Mouse (Mus musculus): Measurements from ENCODE around the gene Dennd4a.
"Not testable (repeated sequence)": the region's sequence is repeated elsewhere in the genome, so short reads cannot be mapped to it uniquely, and the experiment has no call there.

Dennd4a gene

DNA sequence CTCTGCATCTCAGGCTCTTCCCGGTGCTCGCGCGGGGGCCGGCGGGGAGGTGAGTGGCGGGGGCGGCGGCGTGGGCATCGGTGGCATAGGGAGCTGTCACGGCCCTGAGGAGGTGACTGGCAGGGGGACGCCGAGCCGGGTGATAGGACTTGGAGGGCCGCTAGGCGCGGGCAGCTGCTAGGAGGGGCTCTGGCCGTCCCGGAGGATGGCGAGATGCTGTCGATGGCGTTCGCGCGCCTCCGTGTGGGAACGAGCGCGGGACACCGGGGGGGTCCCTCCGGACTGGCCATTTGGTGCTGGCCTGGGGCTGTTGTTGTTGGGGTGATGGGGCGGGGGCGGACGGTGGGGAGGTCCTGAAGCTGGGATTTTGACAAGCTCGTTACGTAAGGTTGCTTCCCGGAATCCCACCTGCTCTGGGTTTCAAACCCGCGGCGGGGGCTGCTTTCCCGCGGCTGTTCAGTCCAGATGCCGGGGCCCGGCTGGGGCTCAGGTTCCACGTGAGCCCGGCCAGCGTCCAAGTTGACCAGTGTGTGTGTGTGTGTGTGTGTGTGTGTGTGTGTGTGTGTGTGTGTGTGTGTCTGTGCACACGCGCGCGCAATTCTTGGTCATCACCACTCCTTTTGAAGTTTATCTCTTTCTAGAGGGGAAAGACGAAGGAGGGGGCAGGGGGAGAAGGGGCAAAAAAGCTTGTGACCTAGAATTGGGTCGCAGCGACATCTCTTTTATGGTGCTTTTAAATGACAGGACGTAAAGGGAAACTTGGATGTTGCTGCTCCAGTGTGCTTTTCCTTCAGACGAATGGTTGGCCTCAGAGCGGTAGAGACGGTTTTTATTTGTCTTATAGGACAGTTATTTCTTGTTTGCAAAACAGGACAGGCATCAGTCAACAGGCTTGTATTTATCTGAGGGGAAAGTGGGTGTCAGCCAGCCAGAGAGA, 666 bp downstream of the Dennd4a start:
- in situ Hi-C loops (cut with MseI, MboI), result no loop called here

DNA sequence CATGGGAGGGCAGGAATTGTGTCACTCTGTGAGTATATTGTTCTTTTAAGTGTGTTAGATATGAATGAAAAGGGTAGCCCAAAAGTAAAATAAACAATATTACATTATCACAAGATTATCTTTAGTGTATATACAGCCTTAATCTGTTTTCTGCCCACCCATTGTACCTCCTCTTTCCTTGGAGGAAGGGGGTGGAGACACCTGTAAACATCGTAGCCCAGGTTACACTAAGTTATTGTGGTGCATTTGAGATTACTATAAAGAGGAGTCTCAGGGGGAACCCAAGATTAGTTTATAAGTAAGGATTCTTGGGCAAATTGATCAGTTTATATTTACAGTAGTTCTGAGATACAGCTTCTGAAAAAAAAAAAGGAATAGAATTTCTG, 1.3 kb downstream of the Dennd4a start:
- in situ Hi-C loops (cut with MseI, MboI), result no loop called here

- in situ Hi-C loops (cut with MseI, MboI), result no loop called here
Measured at GRCm38 (mm10) chr9:64814273-64814672, 3.1 kb downstream of the Dennd4a start.

DNA sequence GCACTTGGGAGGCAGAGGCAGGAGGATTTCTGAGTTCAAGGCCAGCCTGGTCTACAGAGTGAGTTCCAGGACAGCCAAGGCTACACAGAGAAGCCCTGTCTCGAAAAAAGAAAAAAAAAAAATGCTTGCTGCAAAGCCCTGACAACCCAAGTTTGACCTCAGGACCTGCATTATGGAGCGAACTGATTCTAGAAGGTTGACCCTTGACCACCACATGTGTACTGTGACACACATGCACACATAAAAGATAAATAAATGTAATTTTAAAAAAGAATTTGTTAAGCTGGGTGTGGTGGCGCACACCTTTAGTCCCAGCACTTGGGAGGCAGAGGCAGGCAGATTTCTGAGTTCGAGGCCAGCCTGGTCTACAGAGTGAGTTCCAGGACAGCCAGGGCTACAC, 8.5 kb downstream of the Dennd4a start:
- in situ Hi-C loops (cut with MseI, MboI), result not testable (repeated sequence)

- in situ Hi-C loops (cut with MseI, MboI), result no loop called here
Measured at GRCm38 (mm10) chr9:64820086-64820795, 9.1 kb downstream of the Dennd4a start.

DNA sequence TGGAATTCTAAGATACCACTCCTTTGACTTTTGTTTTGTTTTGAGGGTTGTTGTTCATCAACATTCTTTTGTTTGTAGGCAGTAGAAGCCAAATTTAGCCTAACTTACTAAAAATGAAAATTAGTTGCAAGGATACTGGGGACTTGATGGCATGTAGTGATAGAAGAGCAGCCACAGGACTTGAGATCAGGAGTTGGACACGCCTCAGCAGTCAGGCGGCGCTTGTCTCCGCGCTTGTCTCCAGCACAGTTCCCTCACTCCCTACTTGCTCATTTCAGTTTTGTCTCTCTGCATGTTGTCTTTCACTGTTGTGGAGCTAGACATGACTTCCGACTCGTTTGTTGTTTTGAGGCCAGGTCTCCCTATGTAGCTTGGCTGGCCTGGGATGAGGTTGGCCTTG, 11.1 kb downstream of the Dennd4a start:
- in situ Hi-C loops (cut with MseI, MboI), result no loop called here

DNA sequence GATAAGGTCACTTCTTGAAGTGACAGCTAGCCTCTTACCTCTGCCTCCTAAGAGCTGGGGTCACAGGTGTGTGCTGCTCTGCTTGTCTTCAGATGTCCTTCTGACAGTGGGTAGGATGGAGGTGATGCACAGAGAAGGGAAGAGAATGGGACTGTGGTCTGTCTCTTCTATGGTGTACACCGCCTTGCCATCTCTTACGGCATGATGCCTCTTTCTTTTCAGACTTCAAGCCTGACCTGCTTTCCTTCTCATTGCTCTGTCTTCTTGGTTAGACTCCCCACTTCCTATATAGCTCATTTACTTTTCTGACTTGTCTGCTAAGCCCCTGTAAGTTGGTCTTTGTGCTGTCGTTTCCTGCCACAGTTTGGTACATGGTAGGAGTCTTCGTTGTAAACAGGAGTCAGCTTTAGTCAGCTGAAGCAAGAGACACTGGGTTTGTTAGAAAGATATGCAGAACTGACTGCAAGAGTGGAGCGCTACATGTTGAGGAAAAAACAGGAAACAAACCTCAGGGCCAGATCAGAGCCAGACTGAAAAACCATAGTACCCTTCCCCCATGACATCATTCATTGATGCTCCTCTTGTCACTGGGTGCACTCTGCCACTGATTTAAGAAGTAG, 13.4 kb downstream of the Dennd4a start:
- in situ Hi-C loops (cut with MseI, MboI), result no loop called here

DNA sequence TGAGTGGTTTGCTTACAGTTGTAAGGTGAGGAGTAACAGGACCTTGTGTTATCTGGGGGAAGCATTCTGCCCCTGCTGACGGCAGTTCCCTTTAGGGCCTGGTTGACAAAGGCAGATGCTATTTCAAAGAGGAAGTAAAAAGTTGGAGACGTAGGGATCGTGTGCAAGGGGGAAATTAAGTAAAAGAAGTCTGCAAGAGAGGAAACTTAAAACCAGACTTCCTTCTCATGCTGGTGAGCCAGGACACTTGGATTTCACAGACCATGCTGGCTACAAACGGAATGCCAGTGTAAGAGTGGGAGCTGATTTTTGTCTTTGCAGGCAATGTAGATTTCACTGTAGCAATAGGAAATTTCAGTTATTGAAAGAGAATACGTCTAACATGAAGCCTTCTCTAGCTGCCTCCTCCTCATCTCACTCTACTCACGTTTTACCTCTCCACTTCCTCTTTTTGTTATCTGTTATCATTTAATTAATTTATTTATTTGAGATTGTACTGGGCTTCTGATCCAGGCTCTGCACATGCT, 19.0 kb downstream of the Dennd4a start:
- in situ Hi-C loops (cut with MseI, MboI), result no loop called here

DNA sequence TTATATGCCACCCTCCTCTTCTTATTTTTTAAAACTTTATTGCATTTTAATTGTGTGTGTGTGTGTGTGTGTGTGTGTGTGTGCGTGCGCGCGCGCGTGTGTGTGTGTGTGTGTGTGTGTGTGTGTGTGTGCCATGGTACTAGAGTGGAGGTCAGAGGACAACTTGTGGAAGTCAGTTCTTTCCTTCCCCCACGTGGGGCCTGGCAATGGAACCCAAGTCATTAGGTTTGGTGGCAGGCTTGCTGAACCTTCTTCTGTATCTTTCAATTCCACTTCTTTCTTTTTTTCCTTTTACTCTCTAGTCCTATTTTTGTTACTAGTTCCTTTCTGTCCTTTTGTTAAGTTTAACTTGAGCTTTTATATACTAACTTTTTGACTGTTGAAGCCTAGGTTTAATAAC, 19.5 kb downstream of the Dennd4a start:
- in situ Hi-C loops (cut with MseI, MboI), result no loop called here

- in situ Hi-C loops (cut with MseI, MboI), result no loop called here
Measured at GRCm38 (mm10) chr9:64831760-64832159, 20.6 kb downstream of the Dennd4a start.

DNA sequence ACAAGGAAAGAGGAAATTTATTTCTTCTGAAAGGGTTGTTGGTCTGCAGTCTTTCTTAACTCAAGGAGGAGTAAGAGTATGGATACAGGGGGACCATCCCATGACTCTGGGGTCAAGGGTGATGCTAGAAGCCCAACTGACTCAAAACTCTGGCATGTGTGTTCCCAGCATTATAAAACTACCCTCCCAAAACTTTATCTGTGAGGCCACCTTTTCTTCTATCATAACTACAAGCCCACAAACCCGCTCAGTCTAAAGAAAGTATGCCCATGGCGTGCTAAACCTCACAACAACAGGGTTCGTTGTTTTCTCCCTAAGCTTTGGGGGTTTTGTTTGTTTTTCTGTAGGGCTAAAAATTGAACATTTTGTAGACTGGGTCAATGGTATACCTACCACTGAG, 23.3 kb downstream of the Dennd4a start:
- in situ Hi-C loops (cut with MseI, MboI), result no loop called here

DNA sequence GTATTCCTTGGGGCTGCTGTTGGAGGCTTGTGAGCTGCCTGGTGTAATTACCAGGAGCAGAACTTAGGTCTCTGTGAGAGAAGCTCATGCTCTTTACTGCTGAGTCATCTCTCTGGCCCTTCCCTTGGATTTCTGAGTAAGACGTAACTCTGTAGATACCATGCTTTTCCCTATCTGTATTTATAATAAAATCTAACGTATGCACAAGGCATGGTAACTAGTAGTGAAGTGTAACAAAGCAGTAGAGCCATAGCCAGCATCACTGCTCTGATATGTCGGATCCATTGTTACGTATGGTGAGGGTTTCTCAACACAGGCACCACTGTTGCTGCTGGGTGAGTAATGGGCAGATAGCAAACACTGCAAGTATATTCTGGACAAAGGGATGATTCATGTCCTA, 34.2 kb downstream of the Dennd4a start:
- in situ Hi-C loops (cut with MseI, MboI), result no loop called here

- in situ Hi-C loops (cut with MseI, MboI), result no loop called here
Measured at GRCm38 (mm10) chr9:64849548-64849947, 38.4 kb downstream of the Dennd4a start.

DNA sequence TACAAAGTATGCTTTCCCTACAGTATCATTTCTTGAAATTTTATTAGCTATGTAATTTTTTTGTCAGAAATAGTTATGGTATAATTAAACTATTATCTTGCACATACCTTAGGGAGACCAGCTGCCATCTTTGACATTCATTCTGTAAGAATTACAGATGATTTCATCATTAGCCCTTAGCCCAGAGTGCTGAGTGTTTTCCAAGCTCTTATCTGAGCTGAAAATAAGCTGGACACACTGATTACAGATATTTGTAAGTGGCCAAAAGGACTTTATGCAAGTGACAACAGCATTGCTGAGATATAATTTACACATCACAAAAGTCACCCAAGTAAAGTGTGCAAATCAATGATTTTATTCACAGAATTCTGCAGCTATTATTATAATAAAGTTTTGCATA, 48.9 kb downstream of the Dennd4a start:
- in situ Hi-C loops (cut with MseI, MboI), result loop anchor here (10.0 kb wide), 1 partner anchor 75 kb away; no protein-coding TSS in a partner anchor

- in situ Hi-C loops (cut with MseI, MboI), result loop anchor here (10.0 kb wide), 1 partner anchor 78 kb away; no protein-coding TSS in a partner anchor
Measured at GRCm38 (mm10) chr9:64862687-64863086, 51.5 kb downstream of the Dennd4a start.

DNA sequence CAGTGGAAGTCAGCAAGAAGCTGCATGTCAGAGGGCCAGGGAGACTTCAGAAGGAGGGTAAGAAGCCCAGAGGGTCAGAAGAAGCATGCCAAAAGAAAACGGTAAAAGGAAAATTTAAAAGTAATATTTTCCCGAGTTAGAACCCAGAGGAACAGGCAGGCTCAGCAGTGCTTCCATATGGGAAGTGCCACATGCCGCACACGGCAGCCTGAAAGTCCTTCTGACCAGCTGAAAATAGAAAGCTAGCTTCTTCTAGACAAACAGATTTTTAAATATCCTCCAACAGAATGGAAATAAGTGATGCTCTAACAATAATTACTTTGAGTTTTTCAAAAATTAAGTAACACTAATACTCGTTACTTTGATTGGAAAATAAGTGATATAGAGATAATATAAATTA, 74.9 kb downstream of the Dennd4a start:
- in situ Hi-C loops (cut with MseI, MboI), result no loop called here

DNA sequence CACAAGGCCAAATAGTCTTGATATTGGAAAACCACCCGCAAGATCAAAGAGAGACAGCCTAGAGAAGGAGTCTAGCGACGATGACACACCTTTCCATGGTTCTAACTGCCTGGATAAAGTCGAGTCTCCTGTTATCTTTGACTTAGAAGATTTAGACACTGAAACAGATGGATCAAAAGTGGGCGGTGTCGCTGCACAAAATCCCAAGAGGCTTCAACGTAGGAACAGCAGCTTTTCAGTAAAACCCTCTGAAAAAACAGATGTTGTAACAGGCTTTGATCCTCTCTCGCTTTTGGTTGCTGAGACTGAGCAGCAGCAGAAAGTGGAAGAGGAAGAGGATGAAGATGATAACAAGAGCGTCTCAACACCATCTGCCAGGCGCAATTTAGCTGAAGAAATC, 85.5 kb downstream of the Dennd4a start:
- in situ Hi-C loops (cut with MseI, MboI), result no loop called here

DNA sequence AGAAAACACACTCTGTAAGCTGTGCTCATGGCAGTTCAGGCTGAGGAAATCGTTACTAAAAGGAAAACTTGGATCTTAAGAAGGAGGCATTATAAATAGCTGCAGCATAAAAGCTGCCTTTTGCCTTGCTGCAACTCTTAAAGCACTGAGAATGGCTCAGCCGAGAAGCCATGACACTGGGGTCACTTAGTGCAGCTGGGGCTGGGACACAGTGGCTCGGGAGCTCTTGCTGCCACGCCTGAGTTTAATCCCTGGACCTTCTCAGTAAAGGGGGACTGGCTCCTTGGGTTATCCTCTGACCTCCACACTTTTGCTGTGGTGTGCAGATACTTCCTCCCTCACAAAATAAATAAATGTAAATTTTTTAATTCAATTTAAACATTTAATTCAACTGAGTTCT, 91.7 kb downstream of the Dennd4a start:
- in situ Hi-C loops (cut with MseI, MboI), result no loop called here

GRCm38 (mm10) chr9:64903386-64903785, 92.2 kb downstream of the Dennd4a start:
- in situ Hi-C loops (cut with MseI, MboI), result no loop called here

DNA sequence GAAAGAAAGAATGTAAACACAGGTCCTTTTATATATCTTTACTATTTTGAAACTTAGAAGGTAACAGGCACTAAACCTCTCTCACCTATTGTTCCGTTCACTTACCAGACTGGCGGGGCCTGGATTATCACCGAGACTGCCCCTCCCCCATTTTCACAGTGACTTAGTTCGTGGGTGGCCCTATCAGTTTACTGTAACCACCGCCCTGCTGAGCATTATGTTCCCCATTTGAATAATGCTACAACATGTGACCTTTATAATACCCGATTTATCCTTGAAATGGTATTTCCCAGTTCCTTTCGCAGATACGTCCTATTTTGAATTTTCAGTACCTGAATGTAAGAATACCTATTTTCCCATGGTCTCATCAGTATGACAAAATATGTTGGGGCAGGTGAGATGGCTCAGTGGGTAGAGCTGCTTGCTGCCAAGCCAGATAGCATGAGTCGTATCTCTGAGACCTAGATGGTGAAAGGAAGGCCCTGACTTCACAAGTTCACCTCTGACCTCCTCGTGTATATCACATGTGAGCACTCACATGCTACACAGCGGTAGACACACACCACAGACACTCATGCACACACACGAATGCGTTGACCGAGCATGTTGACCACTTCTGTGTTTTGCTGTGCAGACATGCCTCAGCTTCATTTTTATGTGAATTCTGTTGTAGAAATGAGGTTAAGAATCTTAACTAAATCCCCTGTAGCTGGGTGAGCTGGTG, 93.9 kb downstream of the Dennd4a start:
- in situ Hi-C loops (cut with MseI, MboI), result no loop called here

GRCm38 (mm10) chr9:64907441-64907840, 96.3 kb downstream of the Dennd4a start:
- in situ Hi-C loops (cut with MseI, MboI), result no loop called here

Data from mouse trophoblast stem cell (cell line).